Mouse (Mus musculus) brown adipose tissue, adult 24 weeks (tissue): ENCODE results near the gene Ppp3r1. TPM values are rescaled to one million over a fixed set of nuclear protein-coding genes. Genes with fewer than 3 reads are reported as not detected.

ENCODE experiments used
- H3K27ac ChIP-seq: fragments of 200-500 bp; replicated peaks from 2 replicates; pipeline ENCODE4 v1.5.1; 2012; ENCODE audit warnings: low read depth, mild to moderate bottlenecking, low read length
- H3K4me1 ChIP-seq: fragments of 200-500 bp; 2 replicates; pipeline ENCODE4 v1.6.1; 2012; ENCODE audit warnings: low read length, mixed read lengths; ENCODE audit not compliant: control insufficient read depth, insufficient read depth, insufficient read length
- H3K4me3 ChIP-seq: fragments of 200-500 bp; 2 replicates; pipeline ENCODE4 v1.5.1; 2012; ENCODE audit warnings: low read depth, mild to moderate bottlenecking, low read length, moderate library complexity; ENCODE audit not compliant: insufficient read depth
- polyA plus RNA-seq: library from polyadenylated mRNA; stranded (reverse); fragments of >200 nt; gene quantifications from 2 replicates; pipeline ENCODE4 v1.2.4, GENCODE M21; 2012; ENCODE audit not compliant: missing spikeins, insufficient read depth, insufficient read length

Gene Ppp3r1
- polyA plus RNA-seq: 40.5 and 45.0 TPM in 2 replicates

DNA sequence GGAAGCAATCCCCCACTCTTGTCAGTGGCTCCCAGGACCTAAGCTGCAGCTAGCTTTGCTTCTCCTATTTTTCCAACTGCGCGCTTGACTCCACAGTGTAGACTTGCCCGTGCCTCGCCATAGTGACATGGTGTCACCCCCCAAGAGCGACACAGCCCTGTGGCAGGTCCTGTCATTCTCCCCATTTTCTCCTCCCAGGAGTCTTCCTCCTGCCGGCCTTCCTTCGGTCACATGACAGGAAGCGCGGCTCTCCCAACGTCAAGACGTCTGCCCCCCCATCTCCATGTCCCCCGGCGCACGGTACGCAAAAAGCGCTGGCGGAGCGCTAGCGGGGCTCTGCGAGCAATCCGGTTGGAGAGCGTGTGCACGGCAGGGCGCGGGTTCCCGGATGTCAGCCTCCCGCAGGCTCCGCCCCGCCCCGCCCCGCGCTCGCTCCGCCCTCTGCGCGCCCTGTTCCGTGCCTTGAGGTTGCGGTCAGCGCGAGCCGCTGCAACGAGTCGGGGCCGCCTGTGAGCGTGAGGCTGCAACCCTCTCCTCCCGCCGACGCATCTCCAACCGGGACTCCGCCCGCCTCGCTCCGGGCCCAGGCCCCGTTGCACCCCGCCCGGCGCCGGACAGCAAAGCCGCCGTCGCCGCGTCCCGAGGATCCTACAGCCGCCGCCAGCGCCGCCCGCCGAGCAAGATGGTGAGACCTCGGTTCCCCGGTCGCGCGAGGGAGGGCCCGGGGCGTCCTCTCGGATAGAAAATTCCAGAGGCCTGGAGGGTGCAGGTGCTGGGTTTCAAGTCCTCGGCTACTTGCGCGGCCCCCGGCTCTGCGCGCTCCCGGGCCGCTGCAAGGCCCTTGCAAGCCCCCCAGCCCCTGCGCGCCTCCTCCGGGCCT is at the start of gene Ppp3r1:
Gene Ppp3r1 (plus strand): TSS at position 406 of the 880 bp plus-strand sequence.
- H3K4me3 ChIP-seq: peak within 1 kb of the TSS; percentile 93
- H3K4me1 ChIP-seq: peaks cover 16% of the 10 kb centered on the region
- H3K27ac ChIP-seq: peak within 1 kb of the TSS; percentile 85

DNA sequence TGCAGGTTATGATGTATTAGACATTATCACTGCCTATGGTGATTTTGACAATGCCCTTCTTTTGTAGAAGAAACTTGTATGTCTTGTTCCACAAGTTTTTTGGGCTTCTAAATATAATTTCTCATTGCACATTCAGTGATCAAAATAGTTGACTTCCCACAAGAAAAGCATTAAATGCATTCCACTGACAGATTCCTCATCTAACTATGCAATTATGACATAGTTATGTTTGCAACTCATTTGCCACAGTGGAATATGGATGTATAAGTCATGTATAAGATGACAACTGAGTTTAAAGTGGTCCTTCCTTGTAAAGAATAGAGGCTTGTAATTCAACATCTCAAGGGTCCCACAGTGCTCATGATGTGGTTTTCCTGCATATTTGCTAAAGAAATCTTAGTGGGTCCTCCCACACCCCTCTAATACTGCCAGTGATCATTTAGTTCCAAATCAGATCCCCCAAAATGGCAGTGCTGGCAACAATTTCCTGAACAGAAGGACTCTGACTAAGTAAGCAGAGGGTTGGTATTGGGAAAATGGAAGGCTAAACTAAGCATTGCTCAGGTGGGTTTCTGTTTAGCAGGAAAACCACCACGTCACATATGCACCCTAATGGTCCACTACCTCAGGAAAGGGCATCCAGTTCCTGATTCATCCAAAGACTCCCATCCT is 46.5 kb upstream of the Ppp3r1 start:
- no peak overlapping the region for H3K27ac ChIP-seq
- no peak overlapping the region for H3K4me3 ChIP-seq
- no peaks in the 10 kb centered on the region for H3K4me1 ChIP-seq

DNA sequence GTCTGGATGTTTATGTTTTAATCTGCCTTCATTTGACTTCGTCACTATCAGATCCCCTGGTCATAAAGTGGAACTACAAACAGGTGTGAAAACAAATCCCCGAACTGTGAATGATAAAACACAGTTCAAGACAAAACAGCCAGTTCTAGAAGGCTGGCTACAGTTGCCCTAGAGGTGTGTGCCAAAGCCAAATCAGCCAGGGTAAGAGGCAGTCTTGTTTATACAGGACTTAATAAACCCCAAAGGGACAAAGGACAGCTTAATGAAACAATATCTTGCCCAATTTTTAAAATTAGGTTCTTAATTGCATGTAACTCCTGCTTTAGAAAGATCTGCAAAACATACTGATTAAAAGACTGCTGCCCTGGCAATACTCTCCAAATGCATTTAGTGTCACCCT is 32.6 kb upstream of the Ppp3r1 start:
- H3K4me1 ChIP-seq: no peaks in the 10 kb centered on the region
- H3K27ac ChIP-seq: no peak overlapping the region
- no peak overlapping the region for H3K4me3 ChIP-seq

DNA sequence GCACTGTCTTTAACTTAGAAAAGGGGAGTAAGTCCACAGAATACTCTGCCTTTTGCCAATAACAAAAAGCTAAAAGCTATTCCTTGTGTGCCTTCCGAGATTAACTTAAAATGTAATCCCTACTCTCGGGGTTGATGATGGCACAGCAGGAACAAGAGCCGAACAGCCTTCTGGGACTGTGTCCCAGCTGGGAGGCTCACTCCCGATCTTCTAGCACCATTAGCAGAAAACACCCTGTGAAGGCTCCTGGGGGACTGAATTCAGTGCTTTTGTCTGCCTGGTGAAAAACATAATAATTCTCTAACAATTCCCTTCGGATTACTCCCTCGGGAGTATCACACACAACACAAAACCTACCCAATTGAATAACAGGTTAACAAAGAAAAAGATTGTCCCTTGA is 23.4 kb upstream of the Ppp3r1 start:
- no peaks in the 10 kb centered on the region for H3K4me1 ChIP-seq
- no peak overlapping the region for H3K4me3 ChIP-seq

DNA sequence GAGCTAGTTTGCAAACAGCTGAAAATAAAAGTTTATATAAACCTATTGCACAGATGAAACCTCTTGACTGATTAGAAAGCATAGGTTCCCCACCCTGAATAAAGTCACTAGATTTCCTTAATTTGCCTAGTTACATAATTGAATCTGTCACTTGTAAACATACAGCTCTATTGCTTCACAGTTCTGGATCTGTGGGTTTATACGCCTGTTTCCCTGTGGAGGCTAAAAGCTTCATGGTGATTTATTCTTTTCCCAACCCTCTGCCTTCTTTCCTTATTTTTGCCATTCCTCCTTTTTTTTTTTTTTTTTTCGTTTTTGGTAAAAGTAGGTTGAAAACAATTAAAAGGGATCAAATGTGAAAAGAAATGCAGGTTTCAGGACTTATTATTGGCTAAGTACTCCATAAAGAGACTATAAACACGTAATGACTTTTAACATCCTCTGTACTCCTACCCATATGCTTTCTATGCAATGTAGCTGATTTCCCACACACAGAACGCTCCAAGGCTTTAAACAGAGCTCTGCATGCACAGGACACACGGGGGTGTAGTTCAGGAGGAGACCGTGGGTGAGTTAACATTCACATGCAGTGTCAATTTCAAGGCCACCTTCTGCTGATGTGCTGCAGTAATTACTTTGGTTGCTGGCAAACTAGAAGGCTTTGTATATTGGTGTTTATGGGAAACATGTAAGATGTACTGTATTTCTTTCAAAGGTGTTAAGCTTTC is 20.6 kb upstream of the Ppp3r1 start:
- no peak overlapping the region for H3K4me3 ChIP-seq
- H3K4me1 ChIP-seq: no peaks in the 10 kb centered on the region
- H3K27ac ChIP-seq: no peak overlapping the region

More for the DNA sequence above, 23.4 kb upstream of the Ppp3r1 start:
- H3K27ac ChIP-seq: no peak overlapping the region

DNA sequence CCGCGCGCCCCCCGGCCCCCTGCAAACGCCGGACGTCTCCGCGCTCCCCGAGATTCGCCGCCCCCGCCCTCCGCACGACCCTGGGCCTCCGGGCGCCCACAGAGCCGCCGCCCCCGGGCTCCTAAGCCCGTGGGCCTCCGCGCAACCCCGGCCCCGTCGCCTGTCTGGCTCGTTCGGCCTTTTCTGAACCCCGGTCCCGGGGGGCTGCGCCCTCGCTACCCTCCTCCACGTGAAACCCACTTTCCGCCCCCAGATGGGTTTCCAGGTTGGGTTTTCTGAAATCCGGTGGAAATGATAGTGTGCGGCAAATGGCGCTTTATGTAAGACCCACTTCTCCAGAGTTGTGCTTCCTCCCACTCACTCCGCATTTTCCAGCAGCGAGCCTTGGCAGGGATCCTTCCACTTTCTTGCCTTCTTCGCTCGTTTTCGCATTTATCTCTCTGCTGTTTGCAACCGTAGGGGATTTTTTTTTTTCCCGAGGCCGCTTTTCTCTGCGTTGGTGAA is 727 bp downstream of the Ppp3r1 start:
- H3K4me1 ChIP-seq: peaks cover 18% of the 10 kb centered on the region
- peak overlapping the region; percentile 93 for H3K4me3 ChIP-seq
- peak overlapping the region; percentile 72 for H3K27ac ChIP-seq

DNA sequence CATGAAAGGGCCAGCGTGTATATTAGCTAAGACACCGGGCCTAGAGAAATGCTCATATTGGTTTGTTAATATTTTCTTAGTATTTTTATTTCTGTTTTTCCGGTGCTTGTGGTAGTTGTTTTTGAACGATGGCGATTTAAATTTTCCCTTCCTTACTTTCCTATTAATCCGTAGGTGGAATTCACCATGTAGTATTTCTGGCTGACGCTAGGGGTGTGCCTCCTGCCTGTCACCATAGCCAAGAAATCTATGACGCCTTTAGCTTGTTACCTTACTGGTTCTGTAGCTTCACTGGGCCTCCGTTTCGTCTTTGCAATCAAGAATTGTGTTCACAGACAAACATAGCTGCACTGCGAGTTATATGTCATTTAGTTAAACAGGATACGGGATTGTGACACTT is 1.2 kb downstream of the Ppp3r1 start:
- H3K27ac ChIP-seq: 0 out of 2 replicates have a peak overlapping the region, but pooled peaks have one; percentile 72
- H3K4me3 ChIP-seq: peak overlapping the region; percentile 93
- H3K4me1 ChIP-seq: peaks cover 19% of the 10 kb centered on the region

DNA sequence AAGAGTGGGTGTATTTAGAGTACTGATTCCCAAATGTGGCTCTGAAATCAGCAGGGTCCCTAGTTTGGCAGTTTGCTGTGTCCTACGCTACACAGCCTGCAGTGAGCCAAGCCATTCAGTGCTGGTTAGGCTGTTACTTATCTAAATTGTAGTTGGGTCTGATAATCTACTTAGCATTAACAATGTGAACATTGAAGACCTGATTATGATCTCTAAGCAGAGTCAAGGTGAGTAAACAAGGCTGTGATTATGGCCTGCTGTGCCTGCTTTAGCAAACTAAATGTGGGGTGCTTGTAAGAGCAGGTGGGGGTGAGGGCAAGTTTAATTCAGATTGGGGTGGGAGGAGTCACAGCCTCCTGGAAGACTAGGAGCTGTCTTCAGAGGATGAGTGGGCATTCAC is 4.9 kb downstream of the Ppp3r1 start:
- H3K4me1 ChIP-seq: peaks cover 36% of the 10 kb centered on the region
- H3K27ac ChIP-seq: no peak overlapping the region
- no peak overlapping the region for H3K4me3 ChIP-seq

DNA sequence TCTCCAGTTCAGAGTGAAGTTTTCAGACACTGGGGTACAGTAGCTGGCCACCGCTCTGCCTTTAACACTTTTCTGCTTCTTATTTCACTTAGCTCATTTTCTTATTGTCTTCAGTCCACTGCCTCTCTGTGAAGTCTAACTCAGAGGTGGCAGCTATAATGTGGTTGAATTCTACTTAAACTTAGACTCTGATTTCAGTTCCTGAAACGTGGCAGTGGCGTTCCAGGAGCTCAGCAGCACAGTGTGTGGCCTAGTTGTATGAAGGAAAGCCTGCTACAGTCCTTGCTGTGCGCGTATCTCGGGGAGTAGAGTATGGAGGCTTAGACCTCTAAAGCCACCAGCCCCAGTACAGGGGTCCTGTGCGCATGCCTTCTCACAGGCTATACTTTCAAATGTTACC is 7.6 kb downstream of the Ppp3r1 start:
- Histone ChIP-seq H3K4me1 (peaks cover 35% of the 10 kb centered on the region), H3K4me3 (no peak overlapping the region), H3K27ac (no peak overlapping the region)

DNA sequence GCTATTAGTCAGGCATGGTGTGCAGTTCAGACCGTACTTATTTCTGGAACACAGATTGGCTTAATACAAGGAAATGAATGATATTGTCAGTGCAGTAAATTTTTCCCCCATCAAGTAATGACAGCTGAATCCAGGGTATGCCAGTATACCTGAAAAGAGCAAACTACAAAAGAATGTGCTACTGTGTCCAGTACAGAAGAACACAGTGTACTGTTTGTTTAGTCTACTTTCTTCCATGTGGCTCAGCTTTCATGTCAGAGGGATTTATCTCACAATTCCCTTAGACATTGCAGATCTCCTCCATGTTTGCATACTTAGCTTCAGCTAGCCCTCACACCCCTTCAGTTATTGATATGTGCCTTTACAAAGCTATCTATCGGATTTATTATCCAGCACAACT is 10.2 kb downstream of the Ppp3r1 start:
- Histone ChIP-seq H3K4me1 (peaks cover 32% of the 10 kb centered on the region), H3K4me3 (no peak overlapping the region), H3K27ac (no peak overlapping the region)

DNA sequence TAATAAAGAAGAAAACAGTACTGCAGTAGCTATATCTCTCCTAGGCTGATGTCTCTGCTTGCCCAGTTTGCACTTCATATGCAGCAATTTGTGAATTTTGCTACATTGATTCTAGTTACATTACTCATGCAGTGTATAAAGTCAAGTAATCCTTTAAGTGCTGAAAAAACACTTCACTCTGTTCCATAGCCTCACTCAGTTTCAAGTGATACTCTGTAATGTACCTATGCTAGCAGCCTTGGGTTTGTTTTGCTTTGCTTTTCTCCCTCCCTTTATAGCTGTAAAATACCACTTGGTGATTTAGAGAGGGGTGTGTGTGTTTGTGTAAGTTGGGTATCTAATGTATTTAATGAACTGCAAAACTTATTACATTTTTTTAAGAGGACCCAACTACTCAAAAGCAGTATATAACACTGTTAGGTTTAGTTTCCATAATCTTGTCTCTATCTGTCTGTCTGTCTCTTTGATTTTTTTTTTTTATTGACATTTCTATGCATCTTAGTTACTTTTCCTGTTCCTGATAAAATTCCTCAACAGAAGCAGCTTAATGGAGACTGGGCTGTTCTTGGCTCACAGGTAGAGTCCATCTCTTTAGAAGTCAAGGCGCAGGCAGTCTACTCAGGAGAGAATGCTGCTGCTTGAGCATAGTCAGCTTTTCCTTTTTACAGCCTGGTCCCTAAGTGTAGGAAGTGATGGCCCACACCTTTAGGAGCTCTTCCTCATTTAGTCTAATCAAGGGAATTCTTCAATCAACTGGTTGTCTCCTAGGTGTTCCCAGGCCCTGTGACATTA is 12.1 kb downstream of the Ppp3r1 start:
- no peak overlapping the region for H3K4me3 ChIP-seq
- peak overlapping the region; percentile 53; the same call in 1 of the 2 replicates for H3K27ac ChIP-seq
- H3K4me1 ChIP-seq: peaks cover 23% of the 10 kb centered on the region

DNA sequence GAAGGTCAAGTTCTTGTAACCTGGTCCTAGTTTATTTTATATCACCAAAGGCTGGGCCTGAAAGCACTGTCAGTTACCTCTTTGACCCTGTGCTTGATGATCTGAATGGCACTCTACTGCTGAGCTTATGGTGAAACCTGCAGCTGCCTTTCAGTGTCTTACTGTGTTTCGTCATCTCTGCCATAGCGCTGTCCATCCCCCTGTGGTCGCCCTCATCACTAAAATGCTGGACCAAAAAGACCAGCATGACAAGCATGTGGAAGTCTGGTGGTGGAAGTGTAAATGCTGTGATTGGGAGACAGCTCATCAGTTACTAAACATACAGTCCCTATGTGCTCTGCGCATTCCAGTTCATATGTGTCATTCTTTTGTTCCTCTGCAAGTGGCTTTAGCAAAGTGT is 13.2 kb downstream of the Ppp3r1 start:
- Histone ChIP-seq H3K4me1 (peaks cover 15% of the 10 kb centered on the region), H3K27ac (peak overlapping the region; percentile 22; the same call in 1 of the 2 replicates), H3K4me3 (no peak overlapping the region)

DNA sequence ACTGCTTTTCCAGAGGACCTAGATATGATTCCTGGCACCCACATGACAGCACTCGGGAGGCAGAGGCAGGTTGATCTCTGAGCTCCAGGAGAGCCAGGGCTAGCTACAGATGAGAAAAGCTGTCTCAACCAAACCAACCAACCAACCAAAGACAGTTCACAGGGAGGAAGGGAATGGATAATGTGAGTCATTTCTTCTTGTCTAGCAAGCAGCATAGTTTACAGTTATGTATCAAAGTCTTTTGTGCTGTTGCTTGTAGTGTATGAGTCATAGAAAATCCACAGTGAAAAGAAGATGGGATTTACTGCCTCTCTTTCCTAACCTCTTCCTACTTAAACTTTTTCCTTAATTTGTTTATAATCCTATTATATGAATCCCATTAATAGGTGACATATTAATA is 17.6 kb downstream of the Ppp3r1 start:
- H3K4me1 ChIP-seq: peaks cover 9% of the 10 kb centered on the region
- no peak overlapping the region for H3K27ac ChIP-seq
- no peak overlapping the region for H3K4me3 ChIP-seq

DNA sequence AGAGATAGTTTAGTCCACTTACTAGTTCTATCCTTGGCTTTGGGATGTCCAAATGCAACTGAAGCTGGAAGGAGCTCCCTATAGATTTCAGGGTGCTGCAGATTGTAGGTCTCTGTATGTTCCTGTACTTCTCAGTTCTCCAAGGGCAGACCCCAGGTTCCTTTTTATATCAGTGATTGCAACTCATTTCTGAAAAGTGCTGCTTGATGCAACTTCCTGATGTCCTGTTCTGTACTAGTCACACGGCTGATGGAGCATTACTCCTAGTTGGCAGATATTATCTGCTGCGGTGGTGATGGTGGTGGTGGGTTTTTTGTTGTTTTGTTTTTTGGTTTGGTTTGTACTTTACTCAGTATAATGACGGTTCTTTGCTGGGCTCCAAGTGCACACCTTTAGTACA is 21.7 kb downstream of the Ppp3r1 start:
- Histone ChIP-seq H3K27ac (no peak overlapping the region), H3K4me1 (peaks cover 2% of the 10 kb centered on the region), H3K4me3 (no peak overlapping the region)
